Mouse (Mus musculus) lung, adult 18-20 months (tissue): ENCODE measurements around the gene Trpc4.

Experiments
- DNase-seq, 2 experiments: peaks; one replicate each; pipeline ENCODE4 v3.0.0; 2022; ENCODE audit warnings: mixed read lengths in 2 of 2

The Trpc4 gene

DNA sequence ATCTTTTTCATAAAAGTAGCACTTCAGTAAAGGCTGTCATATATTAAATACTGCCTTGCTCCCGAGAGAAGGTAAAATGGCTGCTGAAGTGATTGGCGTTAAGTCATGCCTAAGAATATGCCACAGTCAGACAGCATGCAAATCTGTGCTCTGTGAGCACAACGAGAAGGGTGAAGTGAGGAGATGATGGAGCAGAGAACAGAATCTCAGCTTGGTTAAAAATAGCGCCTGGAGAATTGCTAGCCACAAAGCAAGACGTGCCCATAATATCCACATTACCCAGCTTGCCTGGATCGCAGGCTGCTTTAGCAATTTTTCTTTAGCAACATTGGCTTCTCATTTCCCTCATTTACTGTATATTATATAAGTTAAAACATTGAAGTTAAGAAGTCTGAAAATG lies 113.3 kb downstream of the Trpc4 start:
- no peak for DNase-seq

DNA sequence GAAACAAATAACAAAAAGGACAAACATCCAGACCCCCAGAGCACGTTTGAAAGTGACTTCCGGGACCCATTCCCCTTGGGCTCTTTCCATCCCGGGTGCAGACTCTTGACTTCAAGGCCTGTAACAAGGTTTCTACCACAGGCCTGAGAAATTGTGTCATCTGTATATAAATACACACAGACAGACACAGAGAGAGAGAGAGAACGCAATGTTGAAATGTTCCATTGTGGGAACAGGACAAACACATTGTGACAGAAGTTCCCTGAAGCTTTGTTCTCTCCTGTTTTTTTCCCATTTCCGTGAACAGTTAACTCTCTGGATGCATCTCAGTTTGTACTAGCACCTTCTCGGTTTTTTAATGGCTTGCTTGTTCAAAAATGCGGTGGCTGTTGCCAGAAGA lies 118.8 kb downstream of the Trpc4 start:
- DNase-seq = no peak

DNA sequence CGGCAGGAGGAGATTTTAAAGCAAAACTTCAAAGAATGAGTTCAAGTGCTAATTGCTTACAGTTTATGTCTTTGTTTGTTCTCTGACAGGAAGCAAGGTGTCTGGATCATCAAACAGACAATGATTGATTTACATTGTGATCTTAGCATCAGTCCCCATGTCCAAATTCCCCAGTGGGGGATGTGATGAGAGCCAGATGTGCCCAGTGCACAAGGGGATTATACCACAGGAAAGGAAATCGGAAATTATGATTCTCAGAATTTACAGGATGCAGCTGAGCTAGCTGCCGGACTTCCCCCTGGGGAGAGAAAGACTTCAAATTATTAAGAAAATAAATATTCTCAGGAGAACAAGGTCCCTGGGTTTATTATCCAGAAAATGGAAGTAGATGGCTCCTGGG lies 133.9 kb downstream of the Trpc4 start:
- no peak for DNase-seq

DNA sequence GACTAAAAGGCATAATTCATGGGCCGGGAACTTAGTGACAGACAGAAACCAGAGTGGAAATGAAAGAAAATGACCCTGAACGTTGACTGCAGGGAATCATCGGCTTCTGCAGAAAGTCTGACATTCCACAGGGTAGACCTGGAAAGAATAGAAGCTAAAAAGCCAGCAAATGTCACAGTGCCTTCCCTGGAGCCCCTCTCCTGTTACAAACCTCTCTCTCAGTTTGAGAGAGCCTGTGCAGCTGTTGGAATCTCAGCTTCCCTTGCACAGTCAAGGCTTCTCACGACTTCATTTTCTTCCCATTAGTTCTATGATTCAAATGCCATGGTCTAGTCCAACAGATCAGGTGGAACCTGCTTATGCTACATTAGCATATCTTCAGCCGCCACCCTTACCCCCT lies 154.8 kb downstream of the Trpc4 start:
- DNase-seq = no peak

DNA sequence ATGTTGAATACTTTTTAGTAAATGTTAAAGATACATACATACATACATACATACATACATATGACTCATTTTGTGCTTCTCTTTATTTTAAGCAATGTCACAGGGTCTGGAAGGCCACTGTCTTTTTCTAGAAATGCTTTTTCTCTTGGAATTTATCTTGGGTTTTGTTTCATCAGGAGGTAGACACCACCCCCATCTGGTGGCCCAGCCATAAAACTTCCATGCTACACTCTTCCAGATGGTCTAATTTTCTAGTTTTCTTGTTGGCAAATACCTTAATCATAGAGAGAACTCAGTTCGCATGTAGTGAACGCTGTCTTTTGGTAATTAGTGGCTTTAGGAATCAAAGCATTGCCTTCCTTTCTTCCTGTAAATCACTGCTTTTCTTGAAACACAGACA lies 158.2 kb downstream of the Trpc4 start:
- DNase-seq = no peak

DNA sequence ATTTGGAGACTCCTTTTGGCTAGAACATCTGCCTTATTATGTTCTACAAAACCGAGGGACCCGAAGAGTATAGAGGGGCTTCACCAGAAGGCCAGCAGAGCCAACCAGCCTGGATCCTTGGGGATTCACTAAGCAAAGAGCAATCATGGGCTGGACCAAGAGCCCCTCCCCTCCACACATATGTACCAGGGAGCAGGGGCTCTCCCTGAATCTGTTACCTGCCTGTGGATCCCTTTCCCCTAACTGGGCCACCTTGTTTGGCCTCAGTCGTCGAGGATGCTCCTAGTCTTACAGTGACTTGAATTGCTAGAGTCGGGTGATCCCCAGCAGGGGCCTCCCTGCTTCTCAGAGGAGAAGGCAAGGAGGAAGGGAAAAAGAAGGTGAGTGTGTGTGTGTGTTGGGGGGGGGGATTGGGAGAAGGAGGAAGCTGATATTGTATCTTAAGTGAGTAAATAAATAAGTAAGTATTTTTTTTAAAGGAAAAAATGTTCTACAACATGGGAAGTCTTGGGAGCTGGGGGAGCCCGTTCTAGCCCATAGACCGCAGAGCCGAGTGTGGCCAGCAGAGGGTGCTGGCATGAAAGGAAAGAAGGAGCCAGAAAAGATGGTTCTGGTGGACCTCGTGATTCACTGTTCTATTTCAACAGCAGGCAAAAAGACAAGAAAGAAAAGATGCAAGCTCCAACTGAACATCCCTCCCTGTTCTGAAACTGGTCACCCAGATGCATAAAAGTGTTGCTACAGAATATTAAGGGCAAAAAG lies 197.2 kb downstream of the Trpc4 start:
- DNase-seq = peak; percentile 41

DNA sequence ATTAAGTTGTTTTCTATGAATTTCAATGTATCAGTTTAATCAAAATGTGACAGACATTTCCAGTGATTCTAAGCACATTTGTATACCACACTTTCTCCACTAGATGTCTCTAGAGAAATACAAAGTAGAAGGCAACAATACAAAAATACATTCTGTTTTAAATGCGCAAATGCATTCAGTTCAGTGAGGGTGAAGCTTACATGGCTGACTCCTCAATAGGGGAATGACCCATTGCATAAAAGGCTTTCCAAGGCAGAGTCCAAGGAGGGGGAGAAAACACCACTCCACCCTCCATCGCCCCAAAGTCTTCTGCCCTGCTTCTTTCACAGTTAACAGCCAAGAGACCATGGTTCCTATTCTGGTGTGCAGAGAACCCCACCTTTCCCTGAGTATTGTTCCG lies 201.7 kb downstream of the Trpc4 start:
- no peak for DNase-seq

DNA sequence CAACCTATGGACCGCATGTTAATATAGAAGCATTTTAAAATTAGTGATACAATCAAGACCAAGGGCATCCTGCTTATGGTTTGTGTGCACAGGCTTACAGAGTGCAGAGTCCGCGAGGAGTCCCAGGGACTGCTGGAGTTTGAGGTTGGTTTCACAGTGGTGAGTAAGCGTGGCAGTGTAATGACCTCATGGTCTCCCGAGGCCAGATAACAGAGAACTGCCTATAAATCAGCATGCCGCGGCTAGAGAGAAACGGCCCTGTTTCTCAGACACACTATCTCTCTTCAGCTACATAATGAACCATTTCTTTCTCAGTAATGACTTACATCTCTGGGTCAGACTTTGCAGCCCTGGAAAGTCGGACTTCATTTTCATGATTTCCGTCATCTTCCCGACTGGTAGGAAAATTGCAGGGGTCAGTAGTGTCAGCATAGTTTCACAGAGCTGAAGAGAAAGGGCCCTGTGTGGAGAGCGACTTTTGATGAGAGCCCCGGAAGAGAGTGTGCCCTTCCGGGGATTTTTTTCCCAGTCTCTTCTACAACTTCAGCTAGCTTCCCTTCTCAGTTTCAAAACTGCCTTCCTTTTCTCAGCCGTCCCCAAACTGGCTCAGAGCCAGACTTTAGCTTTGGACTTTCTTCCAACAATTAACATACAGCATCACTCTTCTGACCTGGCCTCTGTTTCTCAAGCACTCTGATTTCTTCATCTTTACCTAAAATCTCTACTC lies 202.8 kb downstream of the Trpc4 start:
- peak in 1 of 2 experiments; percentile 3 for DNase-seq

DNA sequence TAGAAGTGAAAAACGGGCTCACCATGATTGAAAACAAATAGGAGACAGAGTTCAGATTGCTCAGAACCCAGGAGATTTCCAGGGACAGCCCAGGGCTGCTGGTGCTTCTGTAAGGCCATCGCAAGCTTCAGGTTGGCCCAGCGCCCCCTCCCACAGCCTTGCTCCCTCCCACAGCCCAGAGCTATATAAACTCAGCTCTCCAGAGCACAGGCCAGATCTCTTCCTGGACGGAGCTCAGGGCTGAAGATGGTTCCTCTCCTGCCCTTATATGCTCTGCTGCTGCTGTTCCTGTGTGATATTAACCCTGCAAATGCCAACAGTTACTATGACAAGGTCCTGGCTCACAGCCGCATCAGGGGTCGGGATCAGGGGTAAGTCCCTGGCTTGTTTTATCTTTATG lies 205.1 kb downstream of the Trpc4 start, which contains the start of gene Postn:
Gene Postn, plus strand, starts transcription at position 213 of the 400 bp plus-strand sequence.
- DNase-seq = peak in 1 of 2 experiments; percentile 3

DNA sequence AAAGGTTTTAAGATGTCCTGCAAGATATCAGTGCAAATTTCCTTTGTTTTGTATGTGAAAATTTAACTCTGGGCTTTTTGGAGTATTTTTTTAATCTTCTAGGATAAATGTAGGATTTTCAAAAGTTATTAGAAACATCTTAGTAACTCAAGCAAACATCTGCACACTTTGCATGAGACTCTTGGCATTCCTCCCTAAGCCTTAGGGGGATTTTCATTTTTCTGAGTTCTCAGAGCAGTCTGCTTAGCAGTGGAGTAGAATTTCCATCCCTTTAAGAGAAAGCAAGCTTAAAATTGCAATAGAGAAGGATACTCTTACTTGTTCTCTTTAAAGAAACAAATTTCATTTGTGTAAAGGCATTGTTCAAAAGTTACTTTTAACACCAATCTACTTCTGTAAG lies 205.8 kb downstream of the Trpc4 start:
- no peak for DNase-seq
